Mouse (Mus musculus): ENCODE results near the gene Il13ra2.
"Not testable (repeated sequence)": the region's sequence is repeated elsewhere in the genome, so short reads cannot be mapped to it uniquely, and the experiment has no call there.

- not testable (repeated sequence) for TF ChIP-seq CTCF, EP300 (IDR thresholded peaks at IDR 0.05; ENCODE audit: low read depth)
Measured at GRCm38 (mm10) chrX:147453610-147454009, 24.6 kb upstream of the Il13ra2 start, which contains the start of gene Vmn1r239-ps.
